In the genomic region with DNA sequence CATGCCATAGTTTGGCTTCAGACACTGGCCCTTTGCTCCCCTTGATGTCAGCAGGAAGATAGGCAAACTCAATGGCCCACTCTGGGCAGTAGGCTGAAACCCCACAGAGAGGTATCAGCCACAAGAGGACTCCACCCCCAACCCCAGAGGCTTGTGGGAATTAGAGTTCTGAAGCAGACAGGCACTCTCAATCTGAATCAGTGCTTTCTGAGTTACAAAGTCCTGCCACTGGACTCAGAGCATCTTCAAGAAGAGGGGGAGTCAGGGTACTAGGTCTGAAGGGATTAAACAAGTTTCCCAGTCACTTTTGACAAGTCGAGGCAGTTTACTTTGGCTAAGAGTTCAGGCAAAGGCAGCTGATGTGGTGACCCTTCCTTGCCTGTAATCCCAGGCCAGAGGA, we compare ENCODE assay signal across 31 mouse cellular contexts. TPM values are rescaled to one million over a fixed set of nuclear protein-coding genes. Genes with fewer than 3 reads are reported as not detected.
A peak's percentile ranks its signal among the peaks of the same experiment; 100 is the strongest.
DNase-seq lines count a peak whose midpoint lies in the region; ATAC-seq and TF ChIP-seq lines count a peak whose summit lies in the region.
"Had no signal": no experiment of that assay in that cellular context is flagged by ENCODE, and none has a peak within 500 bp of the region (broad histone marks: within the 10 kb centered on the region; RNA-seq: fewer than 3 reads in every experiment).

No protein-coding gene starts in this region.

- no peak overlapping the region for H3K4me2 ChIP-seq in intestine, postnatal 0 days (replicated peaks; ENCODE audit: low read depth)
- H3K4me2 ChIP-seq in intestine, embryonic 15.5 days (replicated peaks), result no peak overlapping the region
- no peak overlapping the region for H3K4me2 ChIP-seq in kidney, embryonic 16.5 days (replicated peaks; ENCODE audit: low read depth, low read length)
- H3K4me2 ChIP-seq: forebrain, embryonic 15.5 days; heart, embryonic 12.5 days; hindbrain, embryonic 14.5 days; liver, embryonic 12.5 days; midbrain, embryonic 15.5 days; neural tube, embryonic 15.5 days had no signal

- no peak overlapping the region for H3K4me3 ChIP-seq in intestine, postnatal 0 days (ENCODE audit: low read depth, low read length)
- H3K4me3 ChIP-seq in intestine, embryonic 15.5 days (replicated peaks), result no peak overlapping the region
- H3K4me3 ChIP-seq in kidney, embryonic 16.5 days (ENCODE audit: low read length), result no peak overlapping the region
- no peak overlapping the region for H3K4me3 ChIP-seq in thymus, adult 2 months (ENCODE audit: control insufficient read depth, insufficient read depth, low read length)
- H3K4me3 ChIP-seq: forebrain, embryonic 15.5 days; heart, adult 2 months; heart, embryonic 12.5 days; liver, embryonic 12.5 days; midbrain, embryonic 15.5 days; neural tube, embryonic 15.5 days had no signal

- TF ChIP-seq POLR2A in thymus, adult 2 months (IDR thresholded peaks at IDR 0.05; ENCODE audit: control insufficient read depth, extremely low read depth, insufficient read depth, low read length, poor library complexity), result no peak

- no peaks in the 10 kb centered on the region for H3K36me3 ChIP-seq in intestine, postnatal 0 days (ENCODE audit: control insufficient read depth, insufficient read depth)
- H3K36me3 ChIP-seq in intestine, embryonic 15.5 days, result no peaks in the 10 kb centered on the region
- no peaks in the 10 kb centered on the region for H3K36me3 ChIP-seq in kidney, embryonic 16.5 days (ENCODE audit: insufficient read depth, low read length)
- H3K36me3 ChIP-seq in thymus, adult 2 months (ENCODE audit: control insufficient read depth, insufficient read depth, low read length), result no peaks in the 10 kb centered on the region
- H3K36me3 ChIP-seq: forebrain, embryonic 15.5 days; heart, embryonic 12.5 days; liver, embryonic 12.5 days; midbrain, embryonic 15.5 days; neural tube, embryonic 15.5 days had no signal

- TF ChIP-seq CTCF in intestine, postnatal 0 days (IDR thresholded peaks at IDR 0.05; ENCODE audit: low read depth), result no peak
- no peak for TF ChIP-seq CTCF in thymus, adult 2 months (IDR thresholded peaks at IDR 0.05; ENCODE audit: borderline replicate concordance, control insufficient read depth, extremely low read depth, insufficient read depth, low read length, poor library complexity)

- DNase-seq in kidney, postnatal 14 days, result peak; percentile 42
- peak; percentile 48 for DNase-seq in A20 (ENCODE audit: low read depth, low spot score)
- DNase-seq in kidney, postnatal 36 days, result peak; percentile 50 to 61
- DNase-seq in gastrocnemius, postnatal 36 days, result no peak
- DNase-seq in thymus, adult 2 months, result no peak
- DNase-seq: adrenal gland, adult 2 months; cerebellum, adult 9-10 months; cerebellum, postnatal 36 days; gastrocnemius, postnatal 25 days; heart, adult 2 months; layer of hippocampus, postnatal 36 days; left cerebral cortex, postnatal 4 days; retina, postnatal 1 day; right cerebral cortex, postnatal 14 days; thymus, adult 18-20 months; thymus, postnatal 36 days had no signal

- WGBS in intestine, postnatal 0 days, result 83% methylated on average over 1 of the region's 1 CpGs
- 68% methylated on average over 1 of the region's 1 CpGs for WGBS in intestine, embryonic 15.5 days
- 93% methylated on average over 1 of the region's 1 CpGs for WGBS in kidney, embryonic 16.5 days
- WGBS in thymus, adult 2 months, result 88% methylated on average over 1 of the region's 1 CpGs

- H3K27me3 ChIP-seq in intestine, postnatal 0 days (replicated peaks; ENCODE audit: control insufficient read depth, insufficient read depth, low read length), result no peaks in the 10 kb centered on the region
- no peaks in the 10 kb centered on the region for H3K27me3 ChIP-seq in intestine, embryonic 15.5 days (replicated peaks)
- H3K27me3 ChIP-seq in kidney, embryonic 16.5 days (ENCODE audit: insufficient read depth, low read length), result no peaks in the 10 kb centered on the region
- H3K27me3 ChIP-seq in thymus, adult 2 months (ENCODE audit: control insufficient read depth, insufficient read depth, low read length), result no peaks in the 10 kb centered on the region
- H3K27me3 ChIP-seq: forebrain, embryonic 15.5 days; liver, embryonic 12.5 days; midbrain, embryonic 15.5 days; neural tube, embryonic 15.5 days had no signal

- intact Hi-C loops in gastrocnemius, postnatal 36 days (cut with DNase I), result no loop called here

- no peaks in the 10 kb centered on the region for H3K9me3 ChIP-seq in intestine, postnatal 0 days (ENCODE audit: control insufficient read depth)
- H3K9me3 ChIP-seq in intestine, embryonic 15.5 days, result no peaks in the 10 kb centered on the region
- H3K9me3 ChIP-seq in kidney, embryonic 16.5 days (ENCODE audit: low read length), result no peaks in the 10 kb centered on the region
- H3K9me3 ChIP-seq: forebrain, embryonic 15.5 days; heart, embryonic 12.5 days; liver, embryonic 12.5 days; midbrain, embryonic 15.5 days; neural tube, embryonic 15.5 days had no signal

- H3K9ac ChIP-seq in intestine, postnatal 0 days (ENCODE audit: low read depth, low read length), result no peak overlapping the region
- H3K9ac ChIP-seq in intestine, embryonic 15.5 days, result no peak overlapping the region
- no peak overlapping the region for H3K9ac ChIP-seq in kidney, embryonic 16.5 days (replicated peaks; ENCODE audit: low read length)
- H3K9ac ChIP-seq: forebrain, embryonic 15.5 days; heart, embryonic 12.5 days; hindbrain, embryonic 14.5 days; liver, embryonic 12.5 days; midbrain, embryonic 15.5 days; neural tube, embryonic 15.5 days had no signal

- ATAC-seq in intestine, postnatal 0 days, result no peak
- no peak for ATAC-seq in intestine, embryonic 15.5 days
- no peak for ATAC-seq in kidney, embryonic 16.5 days (ENCODE audit: low FRiP score, low TSS enrichment)
- ATAC-seq: forebrain, embryonic 15.5 days; liver, embryonic 12.5 days; midbrain, embryonic 15.5 days had no signal

- H3K27ac ChIP-seq in intestine, postnatal 0 days (ENCODE audit: low read depth, low read length), result 0 out of 2 replicates have a peak overlapping the region, but pooled peaks have one; percentile 22
- no peak overlapping the region for H3K27ac ChIP-seq in intestine, embryonic 15.5 days
- H3K27ac ChIP-seq in kidney, embryonic 16.5 days (ENCODE audit: low read length), result no peak overlapping the region
- no peak overlapping the region for H3K27ac ChIP-seq in thymus, adult 2 months (ENCODE audit: control insufficient read depth, insufficient read depth, low read length)
- H3K27ac ChIP-seq: forebrain, embryonic 15.5 days; heart, adult 2 months; hindbrain, embryonic 14.5 days; liver, embryonic 12.5 days; midbrain, embryonic 15.5 days; neural tube, embryonic 15.5 days had no signal

- H3K4me1 ChIP-seq in intestine, postnatal 0 days (replicated peaks; ENCODE audit: control insufficient read depth, insufficient read depth, low read length), result 0 out of 2 replicates have a peak, but pooled peaks cover 6% of the 10 kb centered on the region
- peaks cover 4% of the 10 kb centered on the region; the same call in 1 of the 2 replicates for H3K4me1 ChIP-seq in intestine, embryonic 15.5 days (replicated peaks)
- H3K4me1 ChIP-seq in kidney, embryonic 16.5 days (ENCODE audit: insufficient read depth, low read length), result no peaks in the 10 kb centered on the region
- peaks cover 2% of the 10 kb centered on the region; the same call in 1 of the 2 replicates for H3K4me1 ChIP-seq in thymus, adult 2 months (replicated peaks; ENCODE audit: control insufficient read depth, insufficient read depth, low read length)
- H3K4me1 ChIP-seq: forebrain, embryonic 15.5 days; heart, embryonic 12.5 days; liver, embryonic 12.5 days; midbrain, embryonic 15.5 days; neural tube, embryonic 15.5 days had no signal

RNA-seq across cellular contexts. Expression of gene Pigr, which starts 6.7 kb away (rescaled TPM):
- 14.0 and 15.1 TPM in 2 replicates for polyA plus RNA-seq in intestine, postnatal 0 days (2015; fragmentation: Nextera tagmentation; extraction: Ambion mirVana)
- 0.96 and 2.5 TPM in 2 replicates for polyA plus RNA-seq in intestine, embryonic 15.5 days (2015; fragmentation: Nextera tagmentation; extraction: Ambion mirVana)
- polyA plus RNA-seq in kidney, embryonic 16.5 days (2015; fragmentation: Nextera tagmentation; extraction: Ambion mirVana), result not detected in 2 replicates
- under 1 TPM in 1 of 2 experiments, not detected in 1; 0.13 TPM for total RNA-seq in gastrocnemius, postnatal 36 days (2021)
- polyA plus RNA-seq in thymus, adult 2 months (2012; rRNA removed), result 3.0 and 4.3 TPM in 2 replicates
- total RNA-seq: gastrocnemius, postnatal 25 days; heart, adult 2 months; hematopoietic stem cell, adult 5-6 weeks; layer of hippocampus, postnatal 36 days; left cerebral cortex, postnatal 4 days had no signal
- polyA plus RNA-seq: embryonic facial prominence, embryonic 11.5 days; forebrain, embryonic 15.5 days; heart, embryonic 12.5 days; hindbrain, embryonic 14.5 days; midbrain, embryonic 15.5 days; neural tube, embryonic 15.5 days had no signal

RNA-seq across cellular contexts. Expression of gene Fcamr, which starts 19.0 kb away (rescaled TPM):
- polyA plus RNA-seq in intestine, postnatal 0 days (2015; fragmentation: Nextera tagmentation; extraction: Ambion mirVana), result 0.17 TPM in 1 of 2 replicates, not detected in the other
- 0.18 and 0.21 TPM in 2 replicates for polyA plus RNA-seq in intestine, embryonic 15.5 days (2015; fragmentation: Nextera tagmentation; extraction: Ambion mirVana)
- polyA plus RNA-seq in kidney, embryonic 16.5 days (2015; fragmentation: Nextera tagmentation; extraction: Ambion mirVana), result not detected in 2 replicates
- total RNA-seq in gastrocnemius, postnatal 36 days (2021), result under 1 TPM in 1 of 2 experiments, not detected in 1; 0.27 TPM
- 0.11 and 0.28 TPM in 2 replicates for polyA plus RNA-seq in thymus, adult 2 months (2012; rRNA removed)
- total RNA-seq: gastrocnemius, adult 18-20 months; gastrocnemius, postnatal 25 days; hematopoietic stem cell, adult 5-6 weeks; layer of hippocampus, postnatal 36 days; left cerebral cortex, postnatal 4 days had no signal
- polyA plus RNA-seq: activated CD4-positive, CD25-positive, alpha-beta regulatory T cell, adult 4 months; adrenal gland, adult 2 months; embryonic facial prominence, embryonic 11.5 days; forebrain, embryonic 15.5 days; hindbrain, embryonic 14.5 days; liver, embryonic 12.5 days; midbrain, embryonic 15.5 days; neural tube, embryonic 15.5 days had no signal

RNA-seq across cellular contexts. Expression of gene Fcmr, which starts 45.7 kb away (rescaled TPM):
- polyA plus RNA-seq in intestine, postnatal 0 days (2015; fragmentation: Nextera tagmentation; extraction: Ambion mirVana), result 0.52 and 2.0 TPM in 2 replicates
- 2.8 and 5.7 TPM in 2 replicates for polyA plus RNA-seq in intestine, embryonic 15.5 days (2015; fragmentation: Nextera tagmentation; extraction: Ambion mirVana)
- polyA plus RNA-seq in kidney, embryonic 16.5 days (2015; fragmentation: Nextera tagmentation; extraction: Ambion mirVana), result 0.36 TPM in 1 of 2 replicates, not detected in the other
- total RNA-seq in gastrocnemius, postnatal 36 days (2021), result not detected
- polyA plus RNA-seq in thymus, adult 2 months (2012; rRNA removed), result 9.7 and 15.4 TPM in 2 replicates
- total RNA-seq: ES-E14; gastrocnemius, postnatal 25 days; hematopoietic stem cell, adult 5-6 weeks; layer of hippocampus, postnatal 36 days had no signal
- polyA plus RNA-seq: embryonic facial prominence, embryonic 11.5 days; forebrain, embryonic 15.5 days; limb, embryonic 14.5 days; liver, embryonic 12.5 days had no signal

Comparison
In these comparisons a context has a peak if more than half of its experiments do, and no peak if none do; other contexts are left out.
1. DNase-seq: peak in kidney, postnatal 14 days (single experiment), A20 (single experiment) and kidney, postnatal 36 days (2 of 2); none in gastrocnemius, postnatal 36 days (0 of 2) and thymus, adult 2 months (single experiment).